Comparison of ENCODE assay signal across 28 mouse cellular contexts in the genomic region with DNA sequence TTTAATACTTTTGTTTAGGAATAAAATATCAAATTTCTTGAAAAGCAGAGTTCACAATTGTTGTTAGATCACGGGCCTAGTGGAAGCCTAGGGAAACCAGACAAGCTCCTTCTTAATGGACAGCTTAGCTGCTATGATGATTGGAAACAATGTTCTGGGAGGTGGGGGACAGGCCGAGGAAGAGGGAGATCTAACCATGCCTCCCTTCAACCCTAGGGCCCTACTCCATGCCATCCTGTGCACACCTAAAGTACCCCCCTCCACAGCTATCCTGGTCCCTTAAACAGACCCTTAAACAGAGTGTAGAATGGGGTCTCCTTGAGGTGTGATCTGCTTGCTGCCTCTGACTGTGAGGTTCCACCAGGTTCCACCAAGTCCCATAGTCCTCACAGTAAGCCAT. TPM values are rescaled to one million over a fixed set of nuclear protein-coding genes. Genes with fewer than 3 reads are reported as not detected.
"Had no signal": no experiment of that assay in that cellular context is flagged by ENCODE, and none has a peak within 500 bp of the region (broad histone marks: within the 10 kb centered on the region; RNA-seq: fewer than 3 reads in every experiment).

No protein-coding gene starts in this region.

- DNase-seq: gastrocnemius, adult 2 months; gastrocnemius, postnatal 10 days; gastrocnemius, postnatal 25 days; heart, adult 2 months; heart, postnatal 14 days; heart, postnatal 4 days; kidney, adult 18-20 months; kidney, adult 8-10 months; kidney, postnatal 10 days; kidney, postnatal 25 days; kidney, postnatal 4 days; left cerebral cortex, postnatal 4 days had no signal

- ATAC-seq: hindbrain, embryonic 16.5 days; intestine, embryonic 15.5 days; intestine, postnatal 0 days had no signal

- H3K9ac ChIP-seq: heart, embryonic 13.5 days; heart, embryonic 15.5 days; hindbrain, embryonic 12.5 days; hindbrain, embryonic 14.5 days; intestine, embryonic 15.5 days; limb, embryonic 13.5 days; limb, embryonic 15.5 days had no signal

- H3K4me1 ChIP-seq: heart, embryonic 13.5 days; heart, embryonic 15.5 days; hindbrain, embryonic 10.5 days; hindbrain, embryonic 12.5 days; intestine, embryonic 15.5 days; limb, embryonic 13.5 days; limb, embryonic 15.5 days had no signal

- H3K4me2 ChIP-seq: heart, embryonic 11.5 days; heart, embryonic 13.5 days; heart, embryonic 15.5 days; hindbrain, embryonic 12.5 days; hindbrain, embryonic 14.5 days; intestine, embryonic 15.5 days; limb, embryonic 13.5 days; limb, embryonic 15.5 days had no signal

- H3K27ac ChIP-seq: gastrocnemius, adult 2 months; heart, adult 2 months; heart, embryonic 13.5 days; heart, embryonic 15.5 days; hindbrain, embryonic 10.5 days; hindbrain, embryonic 12.5 days; hindbrain, embryonic 14.5 days; intestine, embryonic 15.5 days; layer of hippocampus, adult 2 months; limb, embryonic 13.5 days; limb, embryonic 15.5 days had no signal

- H3K9me3 ChIP-seq: heart, embryonic 13.5 days; heart, embryonic 15.5 days; hindbrain, embryonic 10.5 days; hindbrain, embryonic 12.5 days; intestine, embryonic 15.5 days; limb, embryonic 13.5 days; limb, embryonic 15.5 days had no signal

- H3K36me3 ChIP-seq: heart, embryonic 13.5 days; heart, embryonic 15.5 days; hindbrain, embryonic 10.5 days; hindbrain, embryonic 12.5 days; intestine, embryonic 15.5 days; limb, embryonic 13.5 days; limb, embryonic 15.5 days had no signal

- H3K27me3 ChIP-seq: heart, embryonic 13.5 days; heart, embryonic 15.5 days; hindbrain, embryonic 12.5 days; intestine, embryonic 15.5 days; limb, embryonic 13.5 days; limb, embryonic 15.5 days had no signal

- H3K4me3 ChIP-seq: gastrocnemius, adult 2 months; heart, adult 2 months; heart, embryonic 13.5 days; heart, embryonic 15.5 days; hindbrain, embryonic 10.5 days; hindbrain, embryonic 12.5 days; intestine, embryonic 15.5 days; layer of hippocampus, adult 2 months; limb, embryonic 13.5 days; limb, embryonic 15.5 days had no signal

RNA-seq across cellular contexts. Expression of gene Clec2g, which starts 38.0 kb away (rescaled TPM):
- polyA plus RNA-seq: heart, adult 2 months; heart, embryonic 11.5 days; heart, embryonic 13.5 days; heart, embryonic 15.5 days; heart, postnatal 0 days; hindbrain, embryonic 10.5 days; hindbrain, embryonic 12.5 days; hindbrain, embryonic 14.5 days; hindbrain, embryonic 16.5 days; intestine, embryonic 15.5 days; intestine, postnatal 0 days; kidney, embryonic 14.5 days; kidney, embryonic 16.5 days; limb, embryonic 11.5 days; limb, embryonic 13.5 days had no signal
